Mouse (Mus musculus) liver, embryonic 16.5 days (tissue): ENCODE data around the gene Adap1. TPM values are rescaled to one million over a fixed set of nuclear protein-coding genes. Genes with fewer than 3 reads are reported as not detected.
"Not testable (repeated sequence)": the region's sequence is repeated elsewhere in the genome, so short reads cannot be mapped to it uniquely, and the experiment has no call there.

Source experiments
- ATAC-seq: fragments of 200-750 bp; cut with Nextera tagmentation; 2 replicates; pipeline ENCODE4 v1.8.0; 2017; ENCODE audit warnings: low read depth, mild to moderate bottlenecking, moderate number of reproducible peaks, moderate library complexity
- H3K27ac ChIP-seq: fragments of 300-500 bp; sonication (generic); 2 replicates; pipeline ENCODE4 v1.5.1; 2014; ENCODE audit warnings: mild to moderate bottlenecking, low read length
- H3K27me3 ChIP-seq: fragments of 300-500 bp; sonication (generic); 2 replicates; pipeline ENCODE4 v1.6.1; 2014; ENCODE audit warnings: low read depth, low read length, mixed read lengths; ENCODE audit not compliant: control insufficient read depth, insufficient read depth
- H3K36me3 ChIP-seq: fragments of 300-500 bp; sonication (generic); 2 replicates; pipeline ENCODE4 v1.6.1; 2014; ENCODE audit warnings: mild to moderate bottlenecking; ENCODE audit not compliant: control insufficient read depth, insufficient read depth
- H3K4me1 ChIP-seq: fragments of 300-500 bp; sonication (generic); 2 replicates; pipeline ENCODE4 v1.6.1; 2014; ENCODE audit warnings: low read depth, low read length, mixed read lengths; ENCODE audit not compliant: control insufficient read depth
- H3K4me2 ChIP-seq: fragments of 300-500 bp; sonication (generic); 2 replicates; pipeline ENCODE4 v1.6.1; 2014; ENCODE audit warnings: low read depth, low read length, mixed read lengths
- H3K4me3 ChIP-seq: fragments of 300-500 bp; sonication (generic); 2 replicates; pipeline ENCODE4 v1.5.1; 2014; ENCODE audit warnings: low read depth, mild to moderate bottlenecking, low read length
- H3K9ac ChIP-seq: fragments of 300-500 bp; sonication (generic); 2 replicates; pipeline ENCODE4 v1.6.1; 2014; ENCODE audit warnings: low read depth, low read length
- H3K9me3 ChIP-seq: fragments of 300-500 bp; sonication (generic); replicated peaks from 2 replicates; pipeline ENCODE4 v1.6.1; 2016; ENCODE audit warnings: low read length; ENCODE audit not compliant: control insufficient read depth
- WGBS: fragments of 180-500 bp; shearing (Covaris S2); extraction: QIAGEN DNeasy Blood & Tissue Kit; methylation state at CpG from one replicate; pipeline ENCODE4 v1.1.7; 2014; ENCODE audit not compliant: insufficient replicate concordance; 5-methylcytosine and 5-hydroxymethylcytosine counted together
- polyA plus RNA-seq: library from polyadenylated mRNA; unstranded; fragments of >200 nt; fragmentation: Nextera tagmentation; extraction: Ambion mirVana; gene quantifications from 2 replicates; pipeline ENCODE4 v1.2.1, GENCODE M21; 2015

Gene Adap1
- polyA plus RNA-seq, 1 experiment from 2014 or later = 1.3 TPM

DNA sequence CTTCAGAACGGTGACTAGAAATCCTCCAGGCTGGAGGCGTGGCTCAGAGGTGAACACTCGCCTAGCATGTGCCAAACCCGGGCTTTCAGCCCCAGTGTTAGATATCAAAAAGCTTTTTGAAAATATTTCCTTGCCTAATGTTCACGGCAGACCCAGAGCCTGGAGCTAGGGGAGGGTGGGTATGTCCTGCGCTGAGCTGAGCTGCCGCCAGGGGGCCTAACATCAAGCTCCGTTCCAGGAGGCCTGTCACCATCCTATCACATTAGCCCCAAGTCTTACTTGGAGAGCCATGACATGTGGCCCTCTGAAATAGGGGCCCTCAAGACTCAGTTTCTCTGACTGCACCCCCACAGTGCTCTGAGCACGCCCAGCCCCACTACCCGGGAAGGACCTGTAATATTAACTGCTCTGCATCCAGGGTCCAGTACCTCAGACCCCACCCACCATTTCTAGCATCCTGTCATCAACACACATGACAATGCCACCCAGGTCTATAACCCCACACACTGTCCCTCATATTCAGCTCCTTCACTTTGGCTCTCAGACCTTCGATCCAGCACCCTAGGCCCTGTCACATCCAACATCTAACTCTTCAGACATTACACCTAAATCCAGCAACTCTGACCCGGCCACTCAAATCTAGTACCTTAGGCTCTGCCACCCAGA is 18.7 kb upstream of the Adap1 start:
- Histone ChIP-seq H3K9ac (peak overlapping the region; percentile 94), H3K36me3 (peaks cover 3% of the 10 kb centered on the region), H3K9me3 (no peaks in the 10 kb centered on the region), H3K4me3 (peak overlapping the region; percentile 94), H3K27ac (peak overlapping the region; percentile 87), H3K4me1 (peaks cover 21% of the 10 kb centered on the region), H3K4me2 (peak overlapping the region; percentile 94), H3K27me3 (no peaks in the 10 kb centered on the region)
- 4% methylated on average over 12 of the region's 12 CpGs for WGBS
- ATAC-seq = peak; percentile 68

DNA sequence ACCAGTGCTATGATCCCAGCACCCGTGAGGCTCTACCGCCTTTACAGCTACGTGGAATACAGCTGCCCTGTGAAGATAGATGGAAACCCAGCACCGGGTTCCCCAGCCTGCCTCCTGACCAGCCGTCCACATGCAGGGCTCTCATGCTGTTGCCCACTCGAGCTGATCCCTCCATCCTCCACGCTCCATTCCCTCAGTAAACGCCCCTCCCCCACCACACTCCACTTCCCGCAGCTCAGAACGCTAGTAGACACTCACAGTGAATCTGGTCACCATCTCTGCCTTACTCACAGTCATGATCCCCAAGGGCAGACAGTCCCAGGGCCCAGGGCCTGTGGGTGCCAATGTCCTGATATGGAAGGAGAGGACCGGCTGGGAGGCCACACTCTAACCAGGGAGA is 13.5 kb upstream of the Adap1 start:
- H3K9ac ChIP-seq = no peak overlapping the region
- no peak for ATAC-seq
- no peaks in the 10 kb centered on the region for H3K9me3 ChIP-seq
- no peak overlapping the region for H3K4me2 ChIP-seq
- peaks cover 10% of the 10 kb centered on the region for H3K36me3 ChIP-seq
- H3K4me1 ChIP-seq = peaks cover 5% of the 10 kb centered on the region
- no peak overlapping the region for H3K4me3 ChIP-seq
- no peaks in the 10 kb centered on the region for H3K27me3 ChIP-seq
- no peak overlapping the region for H3K27ac ChIP-seq
- 76% methylated on average over 11 of the region's 11 CpGs for WGBS

GRCm38 (mm10) chr5:139338403-139338802 is 13.0 kb upstream of the Adap1 start:
- no peak for ATAC-seq
- Histone ChIP-seq H3K4me1 (peaks cover under 1% of the 10 kb centered on the region; the same call in 1 of the 2 replicates), H3K4me3 (no peak overlapping the region), H3K4me2 (no peak overlapping the region), H3K36me3 (peaks cover 10% of the 10 kb centered on the region), H3K9ac (no peak overlapping the region), H3K9me3 (no peaks in the 10 kb centered on the region), H3K27me3 (no peaks in the 10 kb centered on the region), H3K27ac (no peak overlapping the region)
- WGBS = 76% methylated on average over 3 of the region's 3 CpGs

DNA sequence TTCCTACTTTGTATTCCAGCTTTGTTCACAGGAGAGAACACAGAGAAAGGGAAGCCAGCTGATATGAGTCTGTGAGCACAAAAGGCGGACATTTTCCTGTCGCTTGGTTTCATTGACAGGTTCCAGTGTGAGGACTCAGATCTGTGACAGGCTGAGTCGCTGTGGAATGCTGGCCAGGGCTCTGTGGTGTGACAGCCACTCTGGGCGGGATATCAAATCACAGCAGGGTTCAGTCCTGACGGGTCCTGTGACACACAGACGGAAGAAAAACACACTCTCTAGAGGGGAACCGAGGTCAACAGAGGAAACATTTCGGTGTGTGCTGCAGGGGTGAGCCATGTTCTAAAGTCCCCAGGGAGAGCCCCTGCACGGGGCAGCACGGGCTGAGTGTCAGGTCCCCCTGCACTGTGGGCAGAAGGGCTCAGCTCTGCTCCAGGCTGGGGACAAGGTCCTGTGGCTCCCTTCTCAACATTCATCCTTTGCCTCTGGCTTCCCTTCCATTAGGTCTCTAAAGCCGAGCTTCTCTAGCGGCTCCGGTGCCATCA is 12.5 kb upstream of the Adap1 start:
- H3K27me3 ChIP-seq = no peaks in the 10 kb centered on the region
- H3K27ac ChIP-seq = no peak overlapping the region
- H3K4me2 ChIP-seq = no peak overlapping the region
- no peaks in the 10 kb centered on the region for H3K9me3 ChIP-seq
- no peak overlapping the region for H3K9ac ChIP-seq
- ATAC-seq = no peak
- no peaks in the 10 kb centered on the region for H3K4me1 ChIP-seq
- WGBS = 69% methylated on average over 13 of the region's 13 CpGs
- H3K4me3 ChIP-seq = no peak overlapping the region
- peaks cover 10% of the 10 kb centered on the region for H3K36me3 ChIP-seq

GRCm38 (mm10) chr5:139335634-139336033 is 10.2 kb upstream of the Adap1 start:
- peaks cover 7% of the 10 kb centered on the region for H3K36me3 ChIP-seq
- ATAC-seq = no peak
- 81% methylated on average over 4 of the region's 4 CpGs for WGBS
- no peak overlapping the region for H3K4me3 ChIP-seq
- H3K9me3 ChIP-seq = no peaks in the 10 kb centered on the region
- no peaks in the 10 kb centered on the region for H3K27me3 ChIP-seq
- H3K4me2 ChIP-seq = no peak overlapping the region
- H3K27ac ChIP-seq = no peak overlapping the region
- H3K4me1 ChIP-seq = peaks cover 3% of the 10 kb centered on the region
- no peak overlapping the region for H3K9ac ChIP-seq

DNA sequence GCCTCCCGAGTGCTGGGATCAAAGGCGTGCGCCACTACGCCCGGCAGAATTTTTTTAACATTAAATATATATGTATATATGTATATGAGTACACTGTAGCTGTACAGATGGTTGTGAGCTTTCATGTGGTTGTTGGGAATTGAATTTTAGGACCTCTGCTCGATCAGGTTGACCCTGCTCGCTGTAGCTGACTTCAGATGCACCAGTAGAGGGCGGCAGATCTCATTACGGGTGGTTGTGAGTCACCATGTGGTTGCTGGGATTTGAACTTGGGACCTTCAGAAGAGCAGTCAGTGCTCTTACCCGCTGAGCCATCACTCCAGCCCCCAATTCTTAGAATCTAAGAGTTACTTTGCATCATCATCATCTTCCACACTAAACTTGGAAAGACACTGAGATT is 9.0 kb upstream of the Adap1 start:
- H3K4me3 ChIP-seq, H3K27me3 ChIP-seq, H3K4me2 ChIP-seq, H3K4me1 ChIP-seq, H3K27ac ChIP-seq, H3K9me3 ChIP-seq, H3K9ac ChIP-seq, H3K36me3 ChIP-seq, ATAC-seq: not testable (repeated sequence)
- WGBS = 80% methylated on average over 10 of the region's 10 CpGs

GRCm38 (mm10) chr5:139333301-139334013 is 8.0 kb upstream of the Adap1 start:
- H3K4me2 ChIP-seq = no peak overlapping the region
- no peaks in the 10 kb centered on the region for H3K9me3 ChIP-seq
- H3K36me3 ChIP-seq = peaks cover 7% of the 10 kb centered on the region
- H3K27ac ChIP-seq = no peak overlapping the region
- H3K4me1 ChIP-seq = peaks cover 3% of the 10 kb centered on the region
- 78% methylated on average over 16 of the region's 16 CpGs for WGBS
- H3K27me3 ChIP-seq = no peaks in the 10 kb centered on the region
- H3K9ac ChIP-seq = no peak overlapping the region
- no peak overlapping the region for H3K4me3 ChIP-seq
- no peak for ATAC-seq

DNA sequence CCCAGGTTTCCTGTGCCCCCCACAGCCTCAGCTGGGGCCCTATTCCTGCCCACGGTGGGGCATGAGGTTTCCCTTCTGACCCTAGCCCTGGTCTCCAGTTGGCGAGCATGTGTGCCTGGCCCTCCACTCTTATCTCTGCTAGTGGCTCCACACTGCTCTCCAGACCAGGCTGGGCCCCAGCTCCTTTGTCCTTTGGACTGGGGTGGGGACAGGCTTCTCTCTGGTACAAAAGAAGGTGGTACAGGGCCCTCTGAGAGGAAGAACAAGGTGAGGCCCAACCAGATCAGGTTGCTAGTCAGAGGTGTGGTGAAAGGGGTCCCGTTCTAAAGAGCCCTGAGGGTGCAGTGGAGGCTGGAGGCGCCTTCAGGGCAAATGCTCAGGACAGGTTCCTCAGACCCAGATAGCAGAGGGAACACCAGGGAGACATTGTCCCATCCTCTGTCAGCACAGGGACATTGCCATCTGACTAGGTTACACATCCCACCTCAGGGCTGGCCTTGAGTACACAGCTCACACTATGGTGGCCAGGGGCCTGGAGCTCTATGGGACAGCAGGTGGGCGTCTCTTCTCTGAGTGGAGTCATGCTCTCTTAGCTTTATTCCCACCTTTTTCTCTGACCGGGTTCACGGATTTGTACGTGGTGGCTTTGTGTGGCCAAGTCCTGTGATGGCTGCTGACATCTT is 7.3 kb upstream of the Adap1 start:
- Histone ChIP-seq H3K9ac (no peak overlapping the region), H3K4me2 (no peak overlapping the region), H3K9me3 (no peaks in the 10 kb centered on the region), H3K27me3 (no peaks in the 10 kb centered on the region), H3K4me1 (peaks cover 3% of the 10 kb centered on the region), H3K36me3 (peaks cover 4% of the 10 kb centered on the region), H3K27ac (no peak overlapping the region), H3K4me3 (no peak overlapping the region)
- ATAC-seq = peak; percentile 68
- WGBS = 65% methylated on average over 8 of the region's 8 CpGs

DNA sequence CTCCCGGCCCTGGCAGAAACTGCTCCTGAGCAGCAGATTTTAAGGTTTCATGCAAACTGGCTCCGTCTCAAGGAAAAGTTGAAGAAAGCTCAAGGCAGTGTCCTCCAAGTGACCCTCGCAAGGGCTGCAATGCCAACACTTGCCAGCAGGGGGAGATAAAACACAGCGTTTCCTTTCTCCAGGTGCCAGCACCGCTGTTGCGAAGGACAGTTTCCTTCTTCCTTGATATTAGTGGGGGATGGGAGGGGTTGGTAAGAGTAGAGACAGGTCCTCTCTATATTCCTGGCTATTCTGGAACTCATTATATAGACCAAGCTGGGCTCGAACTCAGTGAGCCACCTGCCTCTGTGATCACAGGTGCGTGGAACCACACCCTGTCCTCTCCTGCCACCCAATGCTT is 6.3 kb upstream of the Adap1 start:
- Histone ChIP-seq H3K9me3 (no peaks in the 10 kb centered on the region), H3K4me3 (no peak overlapping the region), H3K36me3 (no peaks in the 10 kb centered on the region; the same call in 1 of the 2 replicates), H3K4me1 (peaks cover 5% of the 10 kb centered on the region), H3K27me3 (no peaks in the 10 kb centered on the region), H3K4me2 (no peak overlapping the region), H3K27ac (no peak overlapping the region), H3K9ac (no peak overlapping the region)
- no peak for ATAC-seq
- 17% methylated on average over 8 of the region's 8 CpGs for WGBS
